Mouse (Mus musculus) small intestine, adult 2 months (tissue): ENCODE results near the gene 1810010D01Rik. TPM values are rescaled to one million over a fixed set of nuclear protein-coding genes. Genes with fewer than 3 reads are reported as not detected.

Experiments used
- H3K27ac ChIP-seq: fragments of 200-500 bp; 2 replicates; pipeline ENCODE4 v1.5.1; 2012; ENCODE audit warnings: low read depth, low read length, control low read depth, inconsistent platforms; ENCODE audit not compliant: insufficient read depth
- H3K27me3 ChIP-seq: fragments of 200-500 bp; 2 replicates; pipeline ENCODE4 v1.6.1; 2012; ENCODE audit warnings: mild to moderate bottlenecking, moderate library complexity, low read length, inconsistent platforms; ENCODE audit not compliant: control insufficient read depth, insufficient read depth
- H3K36me3 ChIP-seq: fragments of 200-500 bp; 2 replicates; pipeline ENCODE4 v1.6.1; 2012; ENCODE audit warnings: mild to moderate bottlenecking, low read length, control low read depth, inconsistent platforms; ENCODE audit not compliant: control insufficient read depth, insufficient read depth
- H3K4me1 ChIP-seq: fragments of 200-500 bp; 2 replicates; pipeline ENCODE4 v1.6.1; 2012; ENCODE audit warnings: low read length, inconsistent platforms, mixed read lengths; ENCODE audit not compliant: control insufficient read depth, insufficient read depth, insufficient read length
- H3K4me3 ChIP-seq: fragments of 200-500 bp; 2 replicates; pipeline ENCODE4 v1.5.1; 2012; ENCODE audit warnings: low read depth, mild to moderate bottlenecking, control low read depth, inconsistent platforms, low read length, moderate library complexity
- CTCF ChIP-seq: fragments of 200-500 bp; IDR thresholded peaks from 2 replicates; pipeline ENCODE4 v1.5.1; 2012; ENCODE audit warnings: low read depth, mild to moderate bottlenecking, control low read depth, inconsistent platforms, low read length, moderate library complexity, mixed read lengths; ENCODE audit not compliant: insufficient replicate concordance, insufficient read length; ENCODE audit errors: extremely low read depth
- POLR2A ChIP-seq: fragments of 200-500 bp; IDR thresholded peaks from 2 replicates; pipeline ENCODE4 v1.6.1; 2012; ENCODE audit warnings: low read depth, mild to moderate bottlenecking, control low read depth, inconsistent platforms, low read length, moderate library complexity
- WGBS: fragments of 180-500 bp; shearing (Covaris S2); methylation state at CpG from one replicate; pipeline ENCODE4 v1.1.7; 2018; 5-methylcytosine and 5-hydroxymethylcytosine counted together
- polyA plus RNA-seq: library from polyadenylated mRNA; depleted of rRNA; stranded (reverse); fragments of >200 nt; gene quantifications from 2 replicates; pipeline ENCODE4 v1.2.3, GENCODE M21; 2012

The 1810010D01Rik gene
- polyA plus RNA-seq, 1 experiment: 11.2 TPM

DNA sequence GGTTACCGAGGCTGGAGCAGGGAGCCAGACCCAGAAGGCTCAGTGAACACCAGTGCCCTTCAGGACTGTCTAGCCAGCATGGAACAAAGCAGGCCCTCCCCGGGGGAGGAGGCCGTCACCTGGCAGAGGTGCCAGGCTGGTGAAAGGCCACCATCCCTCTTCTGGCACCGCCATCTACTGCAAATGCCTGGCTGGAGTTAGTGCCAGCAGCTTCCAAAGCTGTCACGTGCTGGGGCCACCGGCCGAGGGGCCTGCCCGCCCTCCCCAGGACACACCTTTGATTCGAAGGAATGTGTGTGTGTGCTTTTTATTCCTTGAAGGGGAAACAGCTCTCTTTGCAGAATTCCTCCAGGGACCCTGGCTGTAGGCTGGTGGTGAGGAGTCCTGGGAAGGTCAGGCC, 23.7 kb upstream of the 1810010D01Rik start:
- Histone ChIP-seq H3K36me3 (no peaks in the 10 kb centered on the region), H3K27ac (no peak overlapping the region), H3K27me3 (no peaks in the 10 kb centered on the region), H3K4me1 (peaks cover 17% of the 10 kb centered on the region; the same call in 1 of the 2 replicates), H3K4me3 (no peak overlapping the region)
- WGBS: 32% methylated on average over 9 of the region's 9 CpGs
- no peak for TF ChIP-seq POLR2A
- TF ChIP-seq CTCF: no peak

- H3K27ac ChIP-seq: peak overlapping the region; percentile 59; the same call in 1 of the 2 replicates
- no peaks in the 10 kb centered on the region for H3K36me3 ChIP-seq
- peaks cover 23% of the 10 kb centered on the region for H3K4me1 ChIP-seq
- 45% methylated on average over 6 of the region's 6 CpGs for WGBS
- H3K4me3 ChIP-seq: no peak overlapping the region
- TF ChIP-seq CTCF (no peak), POLR2A (no peak)
- H3K27me3 ChIP-seq: no peaks in the 10 kb centered on the region
These were observed 18.7 kb upstream of the 1810010D01Rik start for GRCm38 (mm10) chr7:145226641-145227040.

DNA sequence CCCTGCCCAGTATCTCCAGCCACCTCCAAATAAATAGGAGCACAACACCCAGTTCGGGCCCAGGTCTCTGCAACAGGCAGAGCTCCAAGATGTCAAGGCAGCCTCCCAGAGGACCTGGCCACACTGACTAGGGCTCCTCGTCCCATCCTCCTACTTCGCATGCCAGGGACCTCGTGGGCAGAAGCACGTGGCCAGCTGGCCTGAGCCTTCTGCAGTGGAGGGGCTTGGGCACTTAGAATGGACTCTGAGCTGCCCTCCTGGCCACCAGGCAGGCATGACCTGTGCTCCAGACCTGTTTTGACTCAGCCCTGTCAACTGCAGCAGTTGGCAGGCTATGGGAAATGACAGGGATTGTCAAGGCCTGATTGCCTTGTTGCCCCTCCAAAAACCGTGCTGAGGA, 17.7 kb upstream of the 1810010D01Rik start:
- peaks cover 21% of the 10 kb centered on the region for H3K4me1 ChIP-seq
- H3K27me3 ChIP-seq: no peaks in the 10 kb centered on the region
- TF ChIP-seq CTCF (no peak), POLR2A (no peak)
- no peak overlapping the region for H3K4me3 ChIP-seq
- no peaks in the 10 kb centered on the region for H3K36me3 ChIP-seq
- no peak overlapping the region for H3K27ac ChIP-seq
- 94% methylated on average over 6 of the region's 6 CpGs for WGBS

DNA sequence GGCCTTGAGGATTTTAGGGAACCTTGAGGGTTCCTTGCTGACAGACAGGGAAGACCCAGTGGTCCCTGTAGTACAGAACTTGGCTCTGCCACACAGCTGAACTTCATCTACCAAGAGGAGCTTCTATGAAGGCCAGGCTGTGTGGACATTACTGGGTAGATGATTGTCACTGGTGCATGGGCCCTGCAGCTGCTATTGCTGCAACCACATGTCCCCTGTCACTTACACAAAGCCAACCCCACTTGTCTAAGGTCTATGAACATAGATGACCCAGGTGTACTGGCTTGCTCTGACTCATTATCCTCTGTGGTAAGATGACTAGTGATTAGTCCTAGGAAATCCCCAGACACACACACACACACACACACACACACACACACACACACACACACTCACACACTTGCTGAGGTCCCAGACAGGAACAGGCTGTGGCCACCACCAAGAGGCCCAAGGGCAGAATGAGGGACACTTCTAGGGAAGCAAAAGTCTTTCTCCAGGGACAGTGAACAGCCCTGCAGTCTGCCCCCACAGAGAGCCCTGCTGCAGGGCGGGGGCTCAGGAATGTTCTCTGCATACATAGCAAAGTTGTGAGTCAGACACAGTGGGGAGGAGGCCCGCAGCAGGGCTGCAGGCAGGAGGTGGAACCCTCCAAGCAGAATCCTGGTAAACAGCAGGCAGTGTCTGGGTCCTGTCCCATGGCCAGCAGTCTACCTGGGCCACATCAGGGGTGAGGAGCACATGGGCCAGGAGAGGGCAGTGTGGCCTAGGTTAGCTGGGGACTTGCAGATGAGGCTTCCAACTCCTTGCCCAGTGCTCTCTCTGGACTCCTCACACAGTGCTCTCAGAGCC, 14.1 kb upstream of the 1810010D01Rik start:
- no peaks in the 10 kb centered on the region for H3K36me3 ChIP-seq
- no peaks in the 10 kb centered on the region for H3K27me3 ChIP-seq
- H3K4me1 ChIP-seq: peaks cover 21% of the 10 kb centered on the region
- H3K27ac ChIP-seq: peak overlapping the region; percentile 53; the same call in 1 of the 2 replicates
- no peak for TF ChIP-seq POLR2A
- TF ChIP-seq CTCF: peak; percentile 52; the same call in 1 of the 2 replicates
- 11% methylated on average over 2 of the region's 2 CpGs for WGBS
- no peak overlapping the region for H3K4me3 ChIP-seq

GRCm38 (mm10) chr7:145221346-145221745, 13.4 kb upstream of the 1810010D01Rik start:
- WGBS: 86% methylated on average over 2 of the region's 2 CpGs

GRCm38 (mm10) chr7:145219420-145219831, 11.5 kb upstream of the 1810010D01Rik start:
- WGBS: 87% methylated on average over 9 of the region's 9 CpGs
- H3K27ac ChIP-seq: no peak overlapping the region

More at GRCm38 (mm10) chr7:145221346-145221745, 13.4 kb upstream of the 1810010D01Rik start:
- Histone ChIP-seq H3K27ac (no peak overlapping the region), H3K27me3 (no peaks in the 10 kb centered on the region), H3K4me1 (peaks cover 18% of the 10 kb centered on the region), H3K4me3 (no peak overlapping the region), H3K36me3 (no peaks in the 10 kb centered on the region)
- TF ChIP-seq CTCF (no peak), POLR2A (no peak)

GRCm38 (mm10) chr7:145216591-145216990, 8.7 kb upstream of the 1810010D01Rik start:
- H3K36me3 ChIP-seq: no peaks in the 10 kb centered on the region
- no peak overlapping the region for H3K27ac ChIP-seq
- no peaks in the 10 kb centered on the region for H3K27me3 ChIP-seq
- TF ChIP-seq CTCF (no peak; the same call in 1 of the 2 replicates), POLR2A (no peak)
- WGBS: 61% methylated on average over 1 of the region's 1 CpGs
- H3K4me3 ChIP-seq: no peak overlapping the region
- no peaks in the 10 kb centered on the region for H3K4me1 ChIP-seq

More at GRCm38 (mm10) chr7:145219420-145219831, 11.5 kb upstream of the 1810010D01Rik start:
- no peaks in the 10 kb centered on the region for H3K36me3 ChIP-seq
- no peak overlapping the region for H3K4me3 ChIP-seq
- H3K27me3 ChIP-seq: no peaks in the 10 kb centered on the region
- no peak for TF ChIP-seq POLR2A
- H3K4me1 ChIP-seq: peaks cover 11% of the 10 kb centered on the region
